Mouse (Mus musculus) granulocyte monocyte progenitor cell, adult 5-6 weeks (primary cell): ENCODE results near the gene Loxl1. TPM values are rescaled to one million over a fixed set of nuclear protein-coding genes. Genes with fewer than 3 reads are reported as not detected.
A peak's percentile ranks its signal among the peaks of the same experiment; 100 is the strongest.

Experiments
- ATAC-seq: replicated peaks from 2 replicates; pipeline ENCODE4 v1.8.0; 2016; ENCODE audit warnings: mild to moderate bottlenecking, moderate TSS enrichment, inconsistent platforms; ENCODE audit not compliant: poor library complexity, severe bottlenecking
- total RNA-seq, 2 experiments: library from RNA; stranded (forward) in 1 of 2; stranded (reverse) in 1 of 2; fragments of 200-712, 200-1000 nt in 1 of 2; fragments of >200 nt in 1 of 2; fragmentation: Nextera tagmentation in 1 of 2; gene quantifications; 2 replicates each; pipeline ENCODE4 v1.2.3; 2014 to 2017

Gene Loxl1
- total RNA-seq, 2 experiments from 2014 or later, result not detected

GRCm38 (mm10) chr9:58312196-58312943 lies 616 bp downstream of the Loxl1 start:
- peak; percentile 62 for ATAC-seq

- no peak for ATAC-seq
Observed at GRCm38 (mm10) chr9:58311191-58311910, 1.6 kb downstream of the Loxl1 start.

- ATAC-seq, result no peak
Observed at GRCm38 (mm10) chr9:58310043-58310660, 2.8 kb downstream of the Loxl1 start.

GRCm38 (mm10) chr9:58308395-58308794 lies 4.6 kb downstream of the Loxl1 start:
- no peak for ATAC-seq

- no peak for ATAC-seq
Observed at GRCm38 (mm10) chr9:58305686-58306085, 7.3 kb downstream of the Loxl1 start.

GRCm38 (mm10) chr9:58303599-58304271 lies 9.3 kb downstream of the Loxl1 start:
- ATAC-seq, result no peak

- no peak for ATAC-seq
Observed at GRCm38 (mm10) chr9:58303115-58303514, 9.9 kb downstream of the Loxl1 start.

- no peak for ATAC-seq
Observed at GRCm38 (mm10) chr9:58299356-58299799, 13.6 kb downstream of the Loxl1 start.

GRCm38 (mm10) chr9:58297961-58298477 lies 15.0 kb downstream of the Loxl1 start:
- no peak for ATAC-seq

DNA sequence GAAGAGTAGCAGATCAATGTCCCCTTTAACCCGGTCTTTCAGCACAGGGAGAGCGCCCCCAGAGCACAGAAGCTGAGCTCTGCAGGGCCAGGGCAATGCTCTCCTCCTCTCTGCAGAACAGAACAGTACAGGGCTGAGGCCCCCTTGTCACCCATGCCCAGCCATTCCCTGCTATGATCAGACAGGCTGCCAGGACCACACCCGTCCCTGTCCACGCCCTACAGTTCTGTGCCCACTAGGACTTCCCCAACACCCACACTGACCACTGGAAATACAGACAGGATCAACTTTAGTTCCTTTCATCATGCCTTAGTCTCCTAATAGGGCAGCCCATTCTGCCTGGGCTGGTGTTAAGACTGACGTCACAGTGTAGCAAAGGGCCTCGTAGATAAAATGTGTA lies 15.9 kb downstream of the Loxl1 start:
- ATAC-seq, result no peak

- ATAC-seq, result no peak
Observed at GRCm38 (mm10) chr9:58295766-58296361, 17.1 kb downstream of the Loxl1 start.

DNA sequence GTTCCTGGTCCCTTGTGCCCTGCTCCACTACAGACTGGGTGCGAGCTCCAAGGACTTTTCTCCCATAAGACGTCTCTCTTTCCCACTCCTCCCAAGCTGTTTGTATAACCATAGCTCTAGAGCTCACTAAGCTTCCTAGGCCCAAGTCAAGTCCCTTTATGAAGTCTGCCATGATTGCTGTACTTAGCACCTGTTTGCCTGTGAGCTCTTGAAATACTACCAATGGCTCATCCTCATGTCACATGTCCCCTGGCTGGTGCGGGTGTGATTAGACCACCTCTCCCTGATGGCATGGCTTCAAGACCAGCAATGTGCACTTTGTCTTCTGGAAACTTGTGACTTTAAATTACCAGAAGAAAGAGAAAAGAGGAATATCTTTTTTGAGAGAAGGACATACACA lies 17.6 kb downstream of the Loxl1 start:
- ATAC-seq, result no peak

- ATAC-seq, result no peak
Observed at GRCm38 (mm10) chr9:58294527-58294926, 18.5 kb downstream of the Loxl1 start.

DNA sequence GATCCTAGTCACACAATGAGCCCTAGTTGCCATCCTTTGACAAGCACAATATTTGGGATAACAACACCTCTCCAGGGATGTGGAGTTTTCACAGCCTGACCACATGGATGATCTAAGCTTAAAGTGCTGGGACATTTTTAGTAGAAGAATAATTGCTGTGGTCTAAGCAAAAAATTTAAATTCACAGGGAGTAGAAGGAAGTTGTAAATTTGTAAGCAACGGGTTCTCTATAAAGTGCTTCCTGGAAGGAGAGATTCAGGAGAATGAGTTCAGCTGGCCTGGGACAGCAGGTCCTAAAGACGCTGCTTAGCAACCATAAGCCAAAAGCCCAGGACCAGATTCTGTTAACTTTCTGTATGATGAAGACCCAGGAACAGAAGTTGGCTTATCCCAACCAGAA lies 23.1 kb downstream of the Loxl1 start:
- no peak for ATAC-seq

DNA sequence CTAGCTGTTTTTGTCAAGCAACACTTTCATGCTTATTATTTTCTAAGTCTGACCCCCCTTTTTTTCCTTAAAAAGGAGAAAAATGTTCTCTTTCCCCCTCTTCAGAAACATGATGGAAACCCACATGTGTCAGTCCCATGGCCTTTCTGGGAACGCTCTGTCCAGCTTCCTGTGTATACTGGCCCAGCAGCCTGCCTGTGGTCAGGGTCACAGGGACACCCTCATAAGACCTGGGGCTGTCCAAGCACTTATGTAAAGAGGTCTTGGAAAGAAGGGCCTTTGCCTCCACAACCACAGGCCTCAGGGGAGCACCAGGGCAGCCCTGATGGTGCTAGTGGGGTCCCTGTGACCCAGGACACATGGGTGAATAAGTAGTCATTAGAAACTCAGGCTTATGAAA lies 23.9 kb downstream of the Loxl1 start:
- ATAC-seq, result no peak

GRCm38 (mm10) chr9:58283431-58283830 lies 29.6 kb downstream of the Loxl1 start:
- ATAC-seq, result no peak

DNA sequence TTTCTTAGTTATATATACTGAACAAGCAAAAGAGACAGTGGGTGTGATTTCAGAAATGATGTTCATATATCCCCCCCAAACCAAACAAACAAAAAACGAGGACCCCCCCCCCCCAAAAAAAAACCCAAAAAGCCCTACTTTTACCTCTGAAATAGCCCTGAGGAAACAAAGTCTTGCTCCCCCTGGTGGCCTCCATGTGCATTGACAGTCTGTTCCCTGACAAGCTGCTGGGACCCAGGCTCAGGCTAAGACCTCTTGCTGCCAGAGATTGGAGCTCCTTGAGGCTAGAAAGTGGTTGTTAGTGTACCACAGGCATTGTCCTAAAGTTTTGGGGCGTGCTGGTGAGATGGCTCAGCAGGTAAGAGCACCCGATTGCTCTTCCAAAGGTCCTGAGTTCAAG lies 31.4 kb downstream of the Loxl1 start:
- ATAC-seq, result peak; percentile 65

DNA sequence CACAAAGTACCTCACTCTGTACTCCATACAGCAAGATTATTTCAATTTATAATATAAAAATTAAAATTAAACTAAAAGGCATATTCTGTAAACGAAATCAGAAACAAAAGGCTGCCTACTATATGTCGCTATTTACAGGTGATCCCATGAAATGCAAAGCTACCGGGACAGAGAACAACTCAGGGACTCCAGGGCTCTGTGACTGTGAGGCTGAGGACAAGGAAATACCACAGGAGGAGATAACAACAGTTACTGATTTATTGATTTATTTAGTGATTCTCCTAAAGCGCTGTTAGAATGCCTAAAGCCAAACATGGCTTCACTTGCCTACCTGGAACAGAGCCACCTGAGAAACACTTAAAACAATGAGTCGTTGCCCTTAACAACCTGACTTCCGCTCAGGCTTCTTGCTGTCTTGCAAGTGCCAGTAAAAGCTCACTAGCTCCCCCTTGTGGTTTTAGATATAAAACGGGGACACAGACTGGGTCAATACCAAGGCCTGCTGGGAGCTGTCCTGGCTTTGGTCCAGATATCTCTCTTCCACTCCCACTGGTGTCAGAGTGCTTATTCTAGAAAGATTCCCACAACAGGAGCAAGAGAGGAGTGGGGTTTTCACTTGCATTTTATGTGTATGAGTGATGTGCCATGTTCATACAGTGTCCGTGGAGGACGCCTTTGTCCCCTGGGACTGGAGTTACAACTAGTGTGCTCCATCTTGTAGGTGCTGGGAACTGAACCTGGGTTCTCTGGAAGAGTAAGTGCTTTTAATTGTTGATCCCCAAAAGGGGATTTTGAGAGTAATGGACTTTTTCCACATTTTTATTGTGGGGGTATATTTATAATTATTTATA lies 32.5 kb downstream of the Loxl1 start:
- peak; percentile 50 for ATAC-seq

DNA sequence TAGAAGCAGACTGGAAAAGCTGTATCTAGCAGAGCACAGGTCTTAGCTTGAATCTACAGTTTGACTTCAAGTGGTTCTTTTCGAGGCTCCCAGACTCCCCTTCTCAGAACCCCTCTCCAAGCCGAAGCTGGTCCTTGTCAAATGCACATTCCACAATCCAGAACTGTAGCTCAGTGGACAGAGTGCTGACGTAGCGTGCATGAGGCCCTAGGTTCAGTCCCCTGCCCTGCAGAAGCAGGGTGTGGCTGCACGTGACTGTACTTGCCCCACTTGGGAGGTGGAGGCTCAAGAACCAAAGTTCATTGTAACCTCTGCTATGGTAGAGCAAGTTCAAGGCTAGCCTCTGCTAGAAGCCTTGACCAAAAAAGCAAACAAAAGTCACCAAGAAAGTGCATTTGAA lies 33.2 kb downstream of the Loxl1 start:
- no peak for ATAC-seq
